Mouse (Mus musculus): ENCODE results near the gene Prap1. TPM values are rescaled to one million over a fixed set of nuclear protein-coding genes. Genes with fewer than 3 reads are reported as not detected.
"Not testable (repeated sequence)": the region's sequence is repeated elsewhere in the genome, so short reads cannot be mapped to it uniquely, and the experiment has no call there.

Prap1 gene
- polyA plus RNA-seq, 1 experiment from 2014 or later: not detected

GRCm38 (mm10) chr7:140120484-140120883, 27.3 kb downstream of the Prap1 start:
- no peak overlapping the region for H3K27ac ChIP-seq (ENCODE audit: low read depth, low read length)
- H3K9ac ChIP-seq (ENCODE audit: low read length): no peak overlapping the region
- no peak for ATAC-seq (replicated peaks; ENCODE audit: low FRiP score)
- 90% methylated on average over 2 of the region's 2 CpGs for WGBS
- H3K4me3 ChIP-seq (ENCODE audit: low read depth, low read length): no peak overlapping the region
- no peaks in the 10 kb centered on the region for H3K9me3 ChIP-seq (ENCODE audit: control insufficient read depth, low read length)
- no peaks in the 10 kb centered on the region for H3K36me3 ChIP-seq (ENCODE audit: control insufficient read depth, insufficient read depth, low read length)
- no peaks in the 10 kb centered on the region for H3K27me3 ChIP-seq (ENCODE audit: control insufficient read depth, insufficient read depth, low read length)
- no peaks in the 10 kb centered on the region for H3K4me1 ChIP-seq (replicated peaks; ENCODE audit: control insufficient read depth, insufficient read depth, low read length)
- DNase-seq (ENCODE audit: low spot score): no peak
- no peak overlapping the region for H3K4me2 ChIP-seq (ENCODE audit: low read depth, low read length, severe bottlenecking)

DNA sequence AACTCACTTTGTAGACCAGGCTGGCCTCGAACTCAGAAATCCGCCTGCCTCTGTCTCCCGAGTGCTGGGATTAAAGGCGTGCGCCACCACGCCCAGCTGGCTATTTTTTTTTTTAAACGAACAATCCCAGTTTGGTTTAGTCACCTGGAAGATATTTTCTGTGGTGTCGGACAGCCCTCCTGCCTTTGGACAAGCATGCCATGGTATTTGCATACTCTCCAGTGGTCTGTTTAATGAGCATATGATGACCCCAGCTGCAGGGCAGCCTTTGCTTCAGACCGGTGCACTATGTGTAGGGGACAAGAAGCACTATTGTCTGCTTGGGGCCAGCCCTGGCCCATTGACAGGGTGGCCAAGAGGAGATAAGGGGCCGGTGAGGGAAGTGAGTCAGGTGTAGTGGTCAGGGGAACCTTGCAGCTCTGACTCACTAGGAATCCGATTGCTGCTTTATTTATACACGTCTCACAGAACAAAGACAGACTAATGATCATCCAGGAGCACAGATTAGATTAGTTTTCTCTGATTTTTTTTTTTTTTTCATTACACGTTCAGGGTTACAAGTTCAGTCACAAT, 28.2 kb downstream of the Prap1 start:
- DNase-seq (ENCODE audit: low spot score): no peak
- no peaks in the 10 kb centered on the region for H3K36me3 ChIP-seq (ENCODE audit: control insufficient read depth, insufficient read depth, low read length)
- WGBS: 71% methylated on average over 13 of the region's 13 CpGs
- H3K4me2 ChIP-seq (ENCODE audit: low read depth, low read length, severe bottlenecking): no peak overlapping the region
- H3K9ac ChIP-seq (ENCODE audit: low read length): no peak overlapping the region
- peaks cover 3% of the 10 kb centered on the region; the same call in 1 of the 2 replicates for H3K4me1 ChIP-seq (replicated peaks; ENCODE audit: control insufficient read depth, insufficient read depth, low read length)
- ATAC-seq (replicated peaks; ENCODE audit: low FRiP score): no peak
- H3K27ac ChIP-seq (ENCODE audit: low read depth, low read length): no peak overlapping the region
- no peaks in the 10 kb centered on the region for H3K27me3 ChIP-seq (ENCODE audit: control insufficient read depth, insufficient read depth, low read length)
- no peaks in the 10 kb centered on the region for H3K9me3 ChIP-seq (ENCODE audit: control insufficient read depth, low read length)
- no peak overlapping the region for H3K4me3 ChIP-seq (ENCODE audit: low read depth, low read length)

GRCm38 (mm10) chr7:140122765-140123164, 29.6 kb downstream of the Prap1 start:
- no peak overlapping the region for H3K9ac ChIP-seq (ENCODE audit: low read length)
- H3K27ac ChIP-seq (ENCODE audit: low read depth, low read length): no peak overlapping the region
- no peaks in the 10 kb centered on the region for H3K27me3 ChIP-seq (ENCODE audit: control insufficient read depth, insufficient read depth, low read length)
- ATAC-seq (replicated peaks; ENCODE audit: low FRiP score) (no peak), DNase-seq (ENCODE audit: low spot score) (no peak)
- H3K4me3 ChIP-seq (ENCODE audit: low read depth, low read length): no peak overlapping the region
- H3K4me1 ChIP-seq (replicated peaks; ENCODE audit: control insufficient read depth, insufficient read depth, low read length): peaks cover 3% of the 10 kb centered on the region; the same call in 1 of the 2 replicates
- no peak overlapping the region for H3K4me2 ChIP-seq (ENCODE audit: low read depth, low read length, severe bottlenecking)
- WGBS: 42% methylated on average over 4 of the region's 4 CpGs
- H3K36me3 ChIP-seq (ENCODE audit: control insufficient read depth, insufficient read depth, low read length): no peaks in the 10 kb centered on the region
- no peaks in the 10 kb centered on the region for H3K9me3 ChIP-seq (ENCODE audit: control insufficient read depth, low read length)

GRCm38 (mm10) chr7:140124382-140124781, 31.2 kb downstream of the Prap1 start:
- no peak for DNase-seq (ENCODE audit: low spot score)
- H3K27me3 ChIP-seq (ENCODE audit: control insufficient read depth, insufficient read depth, low read length): no peaks in the 10 kb centered on the region
- H3K36me3 ChIP-seq (ENCODE audit: control insufficient read depth, insufficient read depth, low read length): no peaks in the 10 kb centered on the region
- H3K9ac ChIP-seq (ENCODE audit: low read length): no peak overlapping the region
- no peak for ATAC-seq (replicated peaks; ENCODE audit: low FRiP score)
- H3K27ac ChIP-seq (ENCODE audit: low read depth, low read length): no peak overlapping the region
- peaks cover 3% of the 10 kb centered on the region; the same call in 1 of the 2 replicates for H3K4me1 ChIP-seq (replicated peaks; ENCODE audit: control insufficient read depth, insufficient read depth, low read length)
- WGBS: 93% methylated on average over 1 of the region's 1 CpGs
- no peak overlapping the region for H3K4me3 ChIP-seq (ENCODE audit: low read depth, low read length)
- no peaks in the 10 kb centered on the region for H3K9me3 ChIP-seq (ENCODE audit: control insufficient read depth, low read length)
- no peak overlapping the region for H3K4me2 ChIP-seq (ENCODE audit: low read depth, low read length, severe bottlenecking)

DNA sequence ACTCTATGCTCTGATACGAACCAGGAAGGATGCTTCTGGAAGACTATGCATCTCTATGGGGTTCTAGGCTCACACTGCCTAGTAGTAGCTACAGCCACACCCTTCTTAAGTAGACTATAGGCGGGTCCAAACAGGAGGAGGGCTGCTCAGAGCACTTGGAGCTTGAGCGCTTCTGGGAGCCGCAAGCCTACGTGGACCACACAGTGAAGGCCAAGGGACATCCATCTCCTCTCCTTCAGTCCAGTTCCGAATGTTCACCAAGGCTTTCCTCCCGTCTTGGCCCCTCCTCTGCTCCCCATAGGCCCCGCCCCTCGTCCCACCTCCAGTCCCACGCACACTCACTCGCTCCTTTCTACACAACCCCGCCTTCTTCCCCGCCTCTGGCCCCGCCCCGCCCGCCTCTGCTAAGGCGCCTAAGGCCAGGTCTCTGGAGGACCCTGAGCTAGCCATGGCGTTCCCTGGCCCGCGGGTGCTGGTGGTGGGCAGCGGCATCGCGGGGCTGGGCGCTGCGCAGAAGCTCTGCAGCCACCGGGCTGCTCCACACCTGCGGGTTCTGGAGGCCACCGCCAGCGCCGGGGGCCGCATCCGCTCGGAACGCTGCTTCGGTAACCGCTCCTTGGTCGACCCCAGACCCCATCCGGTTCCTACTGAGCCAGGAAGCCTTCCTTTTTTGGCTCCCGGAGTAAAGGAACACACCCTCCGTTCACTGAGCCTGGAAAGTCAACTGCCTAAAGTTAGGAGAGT, 32.3 kb downstream of the Prap1 start:
- H3K36me3 ChIP-seq (ENCODE audit: control insufficient read depth, insufficient read depth, low read length): no peaks in the 10 kb centered on the region
- DNase-seq (ENCODE audit: low spot score) (peak; percentile 97), ATAC-seq (replicated peaks; ENCODE audit: low FRiP score) (peak; percentile 99)
- peak overlapping the region; percentile 76 for H3K9ac ChIP-seq (ENCODE audit: low read length)
- no peaks in the 10 kb centered on the region for H3K27me3 ChIP-seq (ENCODE audit: control insufficient read depth, insufficient read depth, low read length)
- peak overlapping the region; percentile 85 for H3K4me2 ChIP-seq (ENCODE audit: low read depth, low read length, severe bottlenecking)
- H3K9me3 ChIP-seq (ENCODE audit: control insufficient read depth, low read length): no peaks in the 10 kb centered on the region
- no peak overlapping the region for H3K27ac ChIP-seq (ENCODE audit: low read depth, low read length)
- peak overlapping the region; percentile 69 for H3K4me3 ChIP-seq (ENCODE audit: low read depth, low read length)
- H3K4me1 ChIP-seq (replicated peaks; ENCODE audit: control insufficient read depth, insufficient read depth, low read length): peaks cover 3% of the 10 kb centered on the region; the same call in 1 of the 2 replicates
- 2% methylated on average over 40 of the region's 40 CpGs for WGBS

GRCm38 (mm10) chr7:140126022-140126350, 32.8 kb downstream of the Prap1 start:
- H3K9ac ChIP-seq (ENCODE audit: low read length): peak overlapping the region; percentile 76
- H3K4me2 ChIP-seq (ENCODE audit: low read depth, low read length, severe bottlenecking): peak overlapping the region; percentile 85
- H3K9me3 ChIP-seq (ENCODE audit: control insufficient read depth, low read length): no peaks in the 10 kb centered on the region
- peak overlapping the region; percentile 69 for H3K4me3 ChIP-seq (ENCODE audit: low read depth, low read length)
- 6% methylated on average over 5 of the region's 5 CpGs for WGBS
- H3K27ac ChIP-seq (ENCODE audit: low read depth, low read length): no peak overlapping the region
- H3K36me3 ChIP-seq (ENCODE audit: control insufficient read depth, insufficient read depth, low read length): no peaks in the 10 kb centered on the region
- ATAC-seq (replicated peaks; ENCODE audit: low FRiP score) (peak; percentile 30; the same call in 1 of the 2 replicates), DNase-seq (ENCODE audit: low spot score) (no peak)
- H3K4me1 ChIP-seq (replicated peaks; ENCODE audit: control insufficient read depth, insufficient read depth, low read length): peaks cover 3% of the 10 kb centered on the region; the same call in 1 of the 2 replicates
- H3K27me3 ChIP-seq (ENCODE audit: control insufficient read depth, insufficient read depth, low read length): no peaks in the 10 kb centered on the region

GRCm38 (mm10) chr7:140126934-140127333, 33.7 kb downstream of the Prap1 start:
- WGBS: 95% methylated on average over 3 of the region's 3 CpGs
- Histone ChIP-seq H3K27me3 (ENCODE audit: control insufficient read depth, insufficient read depth, low read length) (no peaks in the 10 kb centered on the region), H3K4me2 (ENCODE audit: low read depth, low read length, severe bottlenecking) (no peak overlapping the region), H3K4me3 (ENCODE audit: low read depth, low read length) (no peak overlapping the region), H3K4me1 (replicated peaks; ENCODE audit: control insufficient read depth, insufficient read depth, low read length) (peaks cover 3% of the 10 kb centered on the region; the same call in 1 of the 2 replicates), H3K27ac (ENCODE audit: low read depth, low read length) (no peak overlapping the region), H3K9me3 (ENCODE audit: control insufficient read depth, low read length) (no peaks in the 10 kb centered on the region), H3K9ac (ENCODE audit: low read length) (no peak overlapping the region), H3K36me3 (ENCODE audit: control insufficient read depth, insufficient read depth, low read length) (no peaks in the 10 kb centered on the region)
- no peak for DNase-seq (ENCODE audit: low spot score)
- ATAC-seq (replicated peaks; ENCODE audit: low FRiP score): no peak

DNA sequence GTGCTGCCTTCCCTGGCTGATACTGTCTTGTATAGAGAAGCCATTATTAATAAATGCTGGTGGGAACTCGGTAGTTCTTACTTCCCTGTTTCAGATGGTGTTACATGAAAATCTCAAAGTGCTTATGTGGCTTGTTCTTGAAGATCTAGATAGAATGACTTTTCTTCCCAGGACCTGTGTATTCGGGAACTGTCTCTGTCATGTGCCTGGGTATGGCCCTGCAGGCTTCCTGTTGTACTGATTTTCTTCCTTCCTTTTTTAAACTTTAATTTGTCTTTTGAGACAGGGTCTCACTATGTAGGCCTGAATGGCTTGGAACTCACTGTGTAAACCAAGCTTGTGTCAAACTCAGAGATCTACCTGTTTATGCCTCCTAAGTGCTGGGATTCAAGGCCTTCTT, 34.7 kb downstream of the Prap1 start:
- no peak overlapping the region for H3K4me2 ChIP-seq (ENCODE audit: low read depth, low read length, severe bottlenecking)
- no peak overlapping the region for H3K4me3 ChIP-seq (ENCODE audit: low read depth, low read length)
- H3K27ac ChIP-seq (ENCODE audit: low read depth, low read length): no peak overlapping the region
- DNase-seq (ENCODE audit: low spot score) (no peak), ATAC-seq (replicated peaks; ENCODE audit: low FRiP score) (no peak)
- no peaks in the 10 kb centered on the region for H3K27me3 ChIP-seq (ENCODE audit: control insufficient read depth, insufficient read depth, low read length)
- WGBS: 85% methylated on average over 2 of the region's 2 CpGs
- H3K9me3 ChIP-seq (ENCODE audit: control insufficient read depth, low read length): no peaks in the 10 kb centered on the region
- H3K9ac ChIP-seq (ENCODE audit: low read length): no peak overlapping the region
- H3K36me3 ChIP-seq (ENCODE audit: control insufficient read depth, insufficient read depth, low read length): no peaks in the 10 kb centered on the region
- peaks cover 3% of the 10 kb centered on the region; the same call in 1 of the 2 replicates for H3K4me1 ChIP-seq (replicated peaks; ENCODE audit: control insufficient read depth, insufficient read depth, low read length)

DNA sequence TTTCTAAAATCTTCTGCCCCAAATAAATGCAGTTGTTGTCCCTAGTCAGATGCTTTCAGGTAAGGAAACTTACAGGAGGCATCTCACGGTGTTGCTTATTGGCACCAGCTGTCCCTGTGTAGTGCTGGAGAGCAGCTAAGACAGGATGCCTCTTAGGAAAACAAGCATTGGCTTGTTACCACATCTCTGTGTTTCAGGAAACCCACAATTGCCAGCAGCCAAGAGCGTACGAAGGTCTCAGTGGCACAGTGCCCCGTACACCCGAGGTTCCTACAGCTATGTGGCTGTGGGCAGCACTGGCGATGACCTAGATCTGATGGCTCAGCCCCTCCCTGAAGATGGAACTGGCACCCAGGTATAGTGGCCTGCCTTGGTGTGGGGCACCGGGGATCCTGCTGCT, 39.0 kb downstream of the Prap1 start:
- not testable (repeated sequence) for H3K4me2 ChIP-seq (ENCODE audit: low read depth, low read length, severe bottlenecking); H3K9me3 ChIP-seq (ENCODE audit: control insufficient read depth, low read length); H3K27me3 ChIP-seq (ENCODE audit: control insufficient read depth, insufficient read depth, low read length); ATAC-seq (replicated peaks; ENCODE audit: low FRiP score); H3K36me3 ChIP-seq (ENCODE audit: control insufficient read depth, insufficient read depth, low read length); H3K27ac ChIP-seq (ENCODE audit: low read depth, low read length); H3K4me1 ChIP-seq (replicated peaks; ENCODE audit: control insufficient read depth, insufficient read depth, low read length); DNase-seq (ENCODE audit: low spot score); H3K4me3 ChIP-seq (ENCODE audit: low read depth, low read length); H3K9ac ChIP-seq (ENCODE audit: low read length)
- 93% methylated on average over 7 of the region's 7 CpGs for WGBS

Data from forebrain, embryonic 11.5 days (tissue).